Mouse (Mus musculus): ENCODE measurements around the gene Yeats2.

Yeats2 gene

GRCm38 (mm10) chr16:20280238-20280637, 139.4 kb downstream of the Yeats2 start:
- no peak for DNase-seq (ENCODE audit: low spot score in 2 of 2)

All from frontal cortex, postnatal 10 days (tissue).